Mouse (Mus musculus): Measurements from ENCODE around the gene Ddx31.

The Ddx31 gene

GRCm38 (mm10) chr2:28867495-28867894, 27.3 kb downstream of the Ddx31 start:
- peak; percentile 65 to 75 for DNase-seq

DNA sequence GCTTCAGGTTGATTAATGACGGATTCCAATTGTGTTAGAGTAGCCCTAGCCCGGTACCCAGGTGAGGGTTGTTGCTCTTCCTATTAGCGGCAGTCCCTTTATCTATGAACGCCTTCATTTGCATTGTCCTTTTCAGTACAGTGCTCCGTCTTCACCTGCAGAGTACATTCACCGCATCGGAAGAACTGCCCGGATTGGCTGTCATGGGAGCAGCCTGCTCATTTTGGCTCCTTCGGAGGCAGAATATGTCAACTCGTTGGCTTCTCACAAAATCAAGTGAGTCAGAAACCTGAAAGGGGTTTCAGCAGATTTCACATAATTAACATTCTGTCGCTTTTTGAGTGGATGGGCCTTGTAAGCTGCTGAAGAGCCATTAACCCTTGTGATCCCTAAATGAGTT, 35.3 kb downstream of the Ddx31 start:
- DNase-seq: no peak

DNA sequence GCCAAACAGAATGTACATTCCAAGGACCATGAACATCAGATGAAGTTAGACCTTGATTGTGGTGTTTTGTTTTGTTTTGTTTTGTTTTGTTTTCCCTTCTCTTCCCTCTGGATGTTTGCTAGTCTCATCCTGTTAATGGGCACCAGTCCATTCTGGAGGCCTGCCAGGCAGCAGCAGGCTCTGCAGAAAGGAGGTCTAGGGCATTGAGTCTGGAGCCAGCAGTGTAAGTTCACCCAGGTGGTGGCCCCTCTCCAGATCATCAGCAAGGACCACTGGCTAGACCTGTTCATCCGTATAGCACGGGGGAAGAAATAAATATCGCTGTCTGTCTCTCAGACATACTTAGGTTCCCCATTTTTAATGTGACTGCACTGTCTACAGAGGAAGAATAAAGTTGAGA, 41.1 kb downstream of the Ddx31 start:
- peak; percentile 18 for DNase-seq

- DNase-seq: no peak
These were observed 41.8 kb downstream of the Ddx31 start for GRCm38 (mm10) chr2:28882047-28882446.

GRCm38 (mm10) chr2:28882826-28883485, 42.8 kb downstream of the Ddx31 start:
- no peak for DNase-seq

DNA sequence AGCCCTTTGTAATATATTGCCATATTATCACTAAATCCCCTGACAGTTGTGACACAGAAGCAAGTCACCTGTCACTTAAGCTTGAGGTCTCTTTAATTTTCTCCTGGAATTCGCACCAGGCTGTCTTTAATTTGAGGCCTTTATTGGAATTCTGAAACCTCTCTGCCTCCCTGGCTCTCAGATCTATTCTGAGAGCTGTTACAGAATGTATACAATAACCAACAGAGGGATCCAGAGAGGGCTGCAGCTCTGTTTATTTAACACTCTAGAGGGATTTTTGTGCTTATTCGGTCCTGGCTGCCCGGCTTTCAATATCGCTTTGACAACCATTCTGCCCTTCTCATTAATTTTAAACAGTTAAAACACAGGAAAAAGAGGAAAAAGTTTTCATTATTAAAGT, 44.7 kb downstream of the Ddx31 start:
- no peak for DNase-seq

DNA sequence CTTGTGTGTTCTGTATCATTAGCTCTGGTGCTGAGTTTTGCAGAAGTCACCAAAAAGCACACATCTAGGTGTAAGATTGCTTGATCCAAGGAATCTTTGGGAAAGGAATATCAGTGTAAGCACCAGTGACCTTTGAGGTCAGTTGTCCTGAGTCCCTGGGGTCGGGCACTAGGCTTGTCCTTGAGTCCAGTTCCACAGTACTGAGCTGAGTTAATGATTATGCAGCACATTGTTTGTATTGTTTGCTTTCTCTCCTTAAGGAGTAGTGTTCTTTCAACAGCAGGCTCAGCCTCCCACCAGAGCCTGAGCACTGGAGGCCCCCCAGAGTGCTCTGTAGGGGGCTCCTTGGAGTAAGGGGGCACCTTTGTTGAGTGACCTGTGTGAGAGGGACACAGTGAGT, 52.6 kb downstream of the Ddx31 start:
- no peak for DNase-seq

DNA sequence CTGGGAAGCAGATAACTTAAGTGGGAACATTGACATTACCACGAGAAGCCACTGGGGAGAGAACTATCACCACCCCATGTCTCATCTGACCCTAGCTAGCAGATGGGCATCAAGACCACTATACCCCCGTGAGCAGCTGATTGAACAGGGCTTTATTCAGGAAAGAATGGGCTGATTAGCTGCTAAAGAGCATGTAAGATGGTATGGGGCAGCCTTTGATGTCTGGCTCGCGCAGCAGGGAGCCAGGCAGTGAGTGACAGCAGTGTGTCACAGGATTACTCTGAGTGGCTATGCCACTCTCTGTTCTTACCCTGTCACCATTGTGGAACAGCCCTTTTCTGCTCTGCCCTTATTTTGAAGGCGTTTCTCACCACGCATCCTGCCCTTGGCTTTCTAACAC, 53.3 kb downstream of the Ddx31 start:
- DNase-seq: no peak

DNA sequence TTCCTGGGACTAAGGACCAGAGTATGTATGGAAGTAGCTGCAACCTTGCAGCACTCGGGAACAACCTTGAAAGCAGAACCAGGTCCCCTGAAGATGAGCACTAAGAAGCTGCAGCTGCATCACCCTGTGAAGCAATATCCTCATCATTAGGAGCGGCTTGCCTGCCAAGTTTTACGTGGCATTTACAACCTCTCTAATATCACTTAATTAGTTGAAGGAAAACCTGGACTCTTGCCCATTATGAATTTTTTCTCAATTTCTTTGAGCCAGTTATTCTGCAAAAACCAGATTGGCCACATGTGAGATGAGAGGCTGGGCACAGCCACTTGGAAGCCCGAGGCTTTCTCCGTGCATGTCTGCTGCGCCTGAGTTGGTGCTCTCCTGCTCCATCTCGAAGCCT, 55.7 kb downstream of the Ddx31 start:
- no peak for DNase-seq

- DNase-seq: no peak
These were observed 57.2 kb downstream of the Ddx31 start for GRCm38 (mm10) chr2:28897340-28897899.

- no peak for DNase-seq
These were observed 62.1 kb downstream of the Ddx31 start for GRCm38 (mm10) chr2:28902291-28902690.

DNA sequence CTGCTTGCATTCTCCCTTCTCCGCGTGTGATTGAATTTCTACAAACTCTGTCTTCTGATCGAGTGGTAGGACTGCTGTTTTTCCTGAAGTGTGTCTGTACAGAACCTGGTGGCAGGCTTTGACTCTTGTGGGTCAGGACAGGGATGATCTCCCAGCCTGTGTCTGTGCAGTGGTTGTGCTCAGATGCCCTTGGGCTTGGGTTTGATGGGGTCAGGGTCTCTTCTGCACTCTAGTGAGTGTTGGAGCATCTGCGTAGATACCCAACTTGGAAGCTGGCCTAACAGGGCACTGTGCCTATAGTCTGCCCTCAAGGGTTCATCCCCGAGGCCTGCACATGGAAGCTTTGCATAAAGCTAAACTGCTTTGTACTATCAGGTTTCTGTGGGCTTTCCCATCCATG, 63.7 kb downstream of the Ddx31 start:
- no peak for DNase-seq

- no peak for DNase-seq
These were observed 64.6 kb downstream of the Ddx31 start for GRCm38 (mm10) chr2:28904786-28905185.

- no peak for DNase-seq
These were observed 65.4 kb downstream of the Ddx31 start for GRCm38 (mm10) chr2:28905561-28905960.

GRCm38 (mm10) chr2:28907691-28908388, 67.6 kb downstream of the Ddx31 start:
- no peak for DNase-seq

DNA sequence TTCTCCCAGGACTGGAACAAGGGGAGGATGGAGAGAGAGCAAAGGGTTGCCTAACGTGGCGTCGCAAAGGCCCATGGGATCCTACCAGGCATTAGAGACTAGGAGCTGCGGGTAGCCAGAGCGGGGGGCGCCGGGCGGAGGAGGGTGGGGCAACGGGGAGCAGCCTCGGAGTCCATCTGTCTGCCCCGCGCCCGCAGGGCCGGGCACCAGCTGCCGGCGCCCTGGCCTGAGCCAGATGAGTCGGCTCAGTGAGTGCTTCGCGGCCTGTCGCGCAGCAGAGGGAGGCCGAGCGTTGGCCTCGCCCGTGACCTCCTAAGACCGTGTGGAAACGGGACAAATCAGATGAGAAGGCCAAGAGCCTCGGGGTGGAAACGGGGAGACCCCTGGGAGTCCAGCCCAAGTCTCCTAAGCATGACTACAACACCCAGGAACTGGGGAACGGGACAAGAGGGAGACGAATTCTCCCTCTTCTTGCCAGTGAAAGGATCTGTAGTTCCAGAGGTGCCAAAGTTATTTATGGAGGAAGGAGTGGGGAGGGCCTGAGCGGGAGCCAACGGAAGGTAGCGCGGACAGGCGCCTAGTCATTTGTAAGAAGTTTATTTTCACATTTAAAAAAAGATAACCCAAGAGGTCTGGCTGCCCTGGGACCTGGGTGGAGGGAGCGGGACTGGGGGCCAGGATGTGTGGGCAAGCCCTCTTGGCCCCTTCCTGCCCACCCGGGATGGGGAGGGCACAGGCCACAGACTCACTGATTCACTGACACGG, 68.4 kb downstream of the Ddx31 start:
- DNase-seq: no peak

GRCm38 (mm10) chr2:28909186-28909817, 69.1 kb downstream of the Ddx31 start:
- no peak for DNase-seq

DNA sequence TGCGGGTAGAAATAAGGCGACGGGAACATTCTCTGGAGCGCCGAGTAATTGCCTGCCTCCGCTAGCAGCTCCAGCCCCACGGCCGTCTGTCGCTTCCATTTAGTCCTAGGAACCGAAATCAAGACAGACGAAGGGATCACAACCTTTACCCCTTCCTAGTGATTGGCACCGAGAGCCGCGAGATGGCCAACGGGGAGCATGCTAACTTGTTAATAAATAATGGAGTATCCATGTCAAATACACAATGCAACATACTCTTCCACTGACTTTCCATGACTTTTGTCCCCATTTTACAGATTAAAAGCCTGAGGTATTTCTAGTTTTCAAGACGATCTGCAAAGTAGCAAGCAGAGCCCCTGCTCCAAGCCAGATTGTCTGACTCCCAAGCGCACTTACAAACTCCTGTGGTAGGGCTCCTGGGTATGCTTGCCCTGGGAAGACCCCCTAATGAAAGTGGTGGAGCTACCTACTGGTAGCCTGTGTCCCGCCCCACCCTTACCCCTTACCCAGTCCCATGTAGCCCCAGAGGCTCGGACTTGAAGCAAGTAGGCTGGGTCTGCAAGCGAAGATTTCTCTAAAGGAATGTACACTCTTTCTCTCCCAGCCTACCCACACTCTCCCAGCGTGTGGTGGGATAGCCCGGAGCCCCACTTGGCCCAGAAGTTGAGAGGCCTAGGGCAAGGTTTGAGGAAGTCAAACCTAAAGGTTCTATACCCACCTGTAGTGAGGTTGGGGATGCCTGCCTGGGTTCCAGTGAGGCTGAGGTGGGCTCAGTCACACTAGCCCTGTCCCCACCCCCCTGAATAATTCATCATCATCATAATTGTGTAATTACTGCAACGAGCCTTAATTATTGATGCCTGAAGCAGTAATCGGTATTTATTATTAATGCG, 69.9 kb downstream of the Ddx31 start:
- DNase-seq: no peak

DNA sequence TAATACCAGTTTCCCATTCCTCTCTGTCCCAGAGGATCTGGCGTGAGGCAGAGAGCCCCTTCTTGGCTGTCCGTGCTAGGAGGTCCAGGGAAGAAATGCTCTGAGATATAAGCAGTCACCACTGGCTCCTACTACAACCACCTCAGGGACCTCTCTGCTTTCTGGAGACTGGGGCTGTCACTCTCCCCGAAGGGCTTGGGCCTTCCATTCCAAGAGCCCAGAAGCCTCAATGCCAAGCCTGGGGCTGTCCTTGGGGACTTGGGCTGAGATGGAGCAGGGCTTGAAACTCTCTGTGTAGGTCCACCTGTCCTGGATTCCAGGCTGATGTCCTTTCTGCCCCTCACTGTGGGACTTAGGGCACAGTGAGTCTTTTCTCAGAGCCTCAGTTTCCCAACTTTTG, 70.7 kb downstream of the Ddx31 start:
- no peak for DNase-seq

- no peak for DNase-seq
These were observed 71.3 kb downstream of the Ddx31 start for GRCm38 (mm10) chr2:28911331-28912038.

GRCm38 (mm10) chr2:28912039-28912700, 72.0 kb downstream of the Ddx31 start:
- no peak for DNase-seq
